31 mouse cellular contexts compared by ENCODE assay signal in the genomic region with DNA sequence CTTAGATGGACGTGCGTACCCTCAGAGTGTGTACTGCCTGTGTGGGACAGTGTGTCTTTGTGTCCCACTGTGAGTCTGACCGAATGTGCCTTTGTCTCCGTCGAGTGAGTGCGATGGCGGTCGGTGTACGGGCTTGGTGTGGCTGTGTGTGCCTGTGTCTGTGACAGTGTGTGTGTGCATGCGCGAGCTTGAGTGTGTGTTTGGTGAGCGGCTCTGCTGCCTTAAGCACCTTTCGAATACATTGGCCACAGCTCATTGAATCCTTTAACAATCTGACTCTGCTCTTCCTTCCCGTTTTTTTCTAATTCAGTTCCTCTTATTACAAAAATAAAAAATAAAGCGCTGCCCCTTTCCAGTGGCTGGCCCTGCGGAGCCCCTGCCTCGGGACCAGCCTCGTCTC. TPM values are rescaled to one million over a fixed set of nuclear protein-coding genes. Genes with fewer than 3 reads are reported as not detected.
A peak's percentile ranks its signal among the peaks of the same experiment; 100 is the strongest.
DNase-seq lines count a peak whose midpoint lies in the region; ATAC-seq lines count a peak whose summit lies in the region.
"Had no signal": no experiment of that assay in that cellular context is flagged by ENCODE, and none has a peak within 500 bp of the region (broad histone marks: within the 10 kb centered on the region; RNA-seq: fewer than 3 reads in every experiment).

No protein-coding gene starts in this region.

- H3K27ac ChIP-seq in hindbrain, embryonic 11.5 days (ENCODE audit: low read depth, low read length) = peak overlapping the region; percentile 47; the same call in 1 of the 2 replicates
- H3K27ac ChIP-seq: forebrain, embryonic 12.5 days; gastrocnemius, adult 2 months; intestine, embryonic 15.5 days; limb, embryonic 13.5 days; liver, embryonic 14.5 days; lung, embryonic 15.5 days; midbrain, embryonic 13.5 days had no signal

- no peaks in the 10 kb centered on the region for H3K9me3 ChIP-seq in hindbrain, embryonic 11.5 days (ENCODE audit: control insufficient read depth, low read length)
- peaks cover 9% of the 10 kb centered on the region for H3K9me3 ChIP-seq in megakaryocyte, embryonic 14.5 days
- H3K9me3 ChIP-seq: forebrain, embryonic 12.5 days; intestine, embryonic 15.5 days; limb, embryonic 13.5 days; lung, embryonic 15.5 days; midbrain, embryonic 13.5 days had no signal

- DNase-seq in spleen, postnatal 36 days (ENCODE audit: low spot score in 2 of 2) = peak; percentile 37 to 51
- DNase-seq in spleen, adult 12 weeks (ENCODE audit: low spot score) = no peak
- DNase-seq in hindbrain, embryonic 11.5 days (ENCODE audit: low spot score) = no peak
- DNase-seq in cerebellum, adult 18-20 months = no peak
- no peak for DNase-seq in left cerebral cortex, postnatal 14 days (ENCODE audit: low spot score in 2 of 2)
- no peak for DNase-seq in right cerebral cortex, adult 2 months (ENCODE audit: low spot score in 2 of 2)
- DNase-seq: adrenal gland, postnatal 14 days; cerebellum, adult 11-12 months; gastrocnemius, adult 2 months; lung, postnatal 4 days; retina, postnatal 1 day; right cerebral cortex, postnatal 4 days; thymus, postnatal 4 days had no signal

- ATAC-seq in hindbrain, embryonic 11.5 days (ENCODE audit: low FRiP score) = no peak
- ATAC-seq: activated CD4-positive, CD25-positive, alpha-beta regulatory T cell, adult 4 months; intestine, embryonic 15.5 days; midbrain, embryonic 13.5 days had no signal

- no peaks in the 10 kb centered on the region for H3K4me1 ChIP-seq in hindbrain, embryonic 11.5 days (replicated peaks; ENCODE audit: control insufficient read depth, insufficient read depth, low read length)
- H3K4me1 ChIP-seq in megakaryocyte, embryonic 14.5 days = peaks cover 3% of the 10 kb centered on the region; the same call in 1 of the 2 replicates
- H3K4me1 ChIP-seq: forebrain, embryonic 12.5 days; intestine, embryonic 15.5 days; limb, embryonic 13.5 days; lung, embryonic 15.5 days; midbrain, embryonic 13.5 days had no signal

- 0 out of 2 replicates have a peak, but pooled peaks cover 2% of the 10 kb centered on the region for H3K27me3 ChIP-seq in hindbrain, embryonic 11.5 days (ENCODE audit: control insufficient read depth, insufficient read depth, low read length)
- H3K27me3 ChIP-seq in megakaryocyte, embryonic 14.5 days (replicated peaks) = peaks cover 53% of the 10 kb centered on the region

- no peak overlapping the region for H3K9ac ChIP-seq in hindbrain, embryonic 11.5 days (ENCODE audit: low read depth, low read length)
- H3K9ac ChIP-seq: forebrain, embryonic 12.5 days; intestine, embryonic 15.5 days; limb, embryonic 13.5 days; liver, embryonic 14.5 days; lung, embryonic 15.5 days; midbrain, embryonic 13.5 days had no signal

- H3K4me2 ChIP-seq in hindbrain, embryonic 11.5 days (replicated peaks; ENCODE audit: low read depth, low read length) = no peak overlapping the region
- H3K4me2 ChIP-seq: forebrain, embryonic 12.5 days; heart, embryonic 11.5 days; intestine, embryonic 15.5 days; limb, embryonic 13.5 days; lung, embryonic 15.5 days; midbrain, embryonic 13.5 days had no signal

- 82% methylated on average over 18 of the region's 18 CpGs for WGBS in hindbrain, embryonic 11.5 days

- no peak overlapping the region for H3K4me3 ChIP-seq in hindbrain, embryonic 11.5 days (ENCODE audit: low read depth, low read length)
- peak overlapping the region; percentile 42 for H3K4me3 ChIP-seq in megakaryocyte, embryonic 14.5 days (replicated peaks)
- H3K4me3 ChIP-seq: forebrain, embryonic 12.5 days; gastrocnemius, adult 2 months; intestine, embryonic 15.5 days; limb, embryonic 13.5 days; lung, embryonic 15.5 days; midbrain, embryonic 13.5 days had no signal

- intact Hi-C loops in left cerebral cortex, postnatal 14 days (cut with DNase I) = no loop called here

- H3K36me3 ChIP-seq in hindbrain, embryonic 11.5 days (ENCODE audit: control insufficient read depth, insufficient read depth, low read length) = no peaks in the 10 kb centered on the region
- no peaks in the 10 kb centered on the region for H3K36me3 ChIP-seq in megakaryocyte, embryonic 14.5 days (replicated peaks; ENCODE audit: low read length)
- H3K36me3 ChIP-seq: forebrain, embryonic 12.5 days; intestine, embryonic 15.5 days; limb, embryonic 13.5 days; lung, embryonic 15.5 days; midbrain, embryonic 13.5 days had no signal

RNA-seq across cellular contexts. Expression of a gene that starts 28.3 kb away (rescaled TPM):
- 25.8 and 31.9 TPM in 2 replicates for polyA plus RNA-seq in hindbrain, embryonic 11.5 days (2014; fragmentation: Nextera tagmentation; extraction: Ambion mirVana)
- 2.9 and 8.0 TPM in 2 replicates for polyA plus RNA-seq in megakaryocyte, embryonic 14.5 days (2012; ENCODE audit: insufficient read depth, low replicate concordance)
- total RNA-seq in left cerebral cortex, postnatal 14 days (2021) = 10 to 100 TPM; 31.7 to 34.6 TPM

RNA-seq across cellular contexts. Expression of a gene that starts 35.8 kb away (rescaled TPM):
- polyA plus RNA-seq in hindbrain, embryonic 11.5 days (2014; fragmentation: Nextera tagmentation; extraction: Ambion mirVana) = 463 and 514 TPM in 2 replicates
- 84.9 and 219 TPM in 2 replicates for polyA plus RNA-seq in megakaryocyte, embryonic 14.5 days (2012; ENCODE audit: insufficient read depth, low replicate concordance)
- 100 to 1,000 TPM; 408 to 415 TPM for total RNA-seq in left cerebral cortex, postnatal 14 days (2021)

RNA-seq across cellular contexts. Expression of a gene that starts 38.4 kb away (rescaled TPM):
- not detected in 2 replicates for polyA plus RNA-seq in hindbrain, embryonic 11.5 days (2014; fragmentation: Nextera tagmentation; extraction: Ambion mirVana)
- polyA plus RNA-seq in megakaryocyte, embryonic 14.5 days (2012; ENCODE audit: insufficient read depth, low replicate concordance) = not detected in 2 replicates
- not detected for total RNA-seq in left cerebral cortex, postnatal 14 days (2021)
- total RNA-seq: adrenal gland, postnatal 14 days; ES-E14; gastrocnemius, adult 2 months; heart, postnatal 25 days; layer of hippocampus, postnatal 14 days; left cerebral cortex, postnatal 10 days had no signal
- polyA plus RNA-seq: cortical plate, adult 2 months; embryonic facial prominence, embryonic 11.5 days; forebrain, embryonic 12.5 days; gonadal fat pad, adult 2 months; heart, embryonic 11.5 days; intestine, embryonic 15.5 days; kidney, embryonic 14.5 days; limb, embryonic 13.5 days; liver, embryonic 14.5 days; lung, embryonic 15.5 days; midbrain, embryonic 13.5 days; stomach, embryonic 14.5 days had no signal

RNA-seq across cellular contexts. Expression of a gene that starts 45.3 kb away (rescaled TPM):
- 0.13 and 0.22 TPM in 2 replicates for polyA plus RNA-seq in hindbrain, embryonic 11.5 days (2014; fragmentation: Nextera tagmentation; extraction: Ambion mirVana)
- polyA plus RNA-seq in megakaryocyte, embryonic 14.5 days (2012; ENCODE audit: insufficient read depth, low replicate concordance) = 1.5 TPM in 1 of 2 replicates, not detected in the other
- total RNA-seq in left cerebral cortex, postnatal 14 days (2021) = under 1 TPM; 0.30 to 0.33 TPM

Comparison
In these comparisons a context has a peak if more than half of its experiments do, and no peak if none do; other contexts are left out.
1. DNase-seq: peak in spleen, postnatal 36 days (2 of 2); none in spleen, adult 12 weeks (single experiment), hindbrain, embryonic 11.5 days (single experiment), cerebellum, adult 18-20 months (0 of 2), left cerebral cortex, postnatal 14 days (0 of 2) and right cerebral cortex, adult 2 months (0 of 2).